Mouse (Mus musculus): Measurements from ENCODE around the gene Fam208b.
A peak's percentile ranks its signal among the peaks of the same experiment; 100 is the strongest.

DNA sequence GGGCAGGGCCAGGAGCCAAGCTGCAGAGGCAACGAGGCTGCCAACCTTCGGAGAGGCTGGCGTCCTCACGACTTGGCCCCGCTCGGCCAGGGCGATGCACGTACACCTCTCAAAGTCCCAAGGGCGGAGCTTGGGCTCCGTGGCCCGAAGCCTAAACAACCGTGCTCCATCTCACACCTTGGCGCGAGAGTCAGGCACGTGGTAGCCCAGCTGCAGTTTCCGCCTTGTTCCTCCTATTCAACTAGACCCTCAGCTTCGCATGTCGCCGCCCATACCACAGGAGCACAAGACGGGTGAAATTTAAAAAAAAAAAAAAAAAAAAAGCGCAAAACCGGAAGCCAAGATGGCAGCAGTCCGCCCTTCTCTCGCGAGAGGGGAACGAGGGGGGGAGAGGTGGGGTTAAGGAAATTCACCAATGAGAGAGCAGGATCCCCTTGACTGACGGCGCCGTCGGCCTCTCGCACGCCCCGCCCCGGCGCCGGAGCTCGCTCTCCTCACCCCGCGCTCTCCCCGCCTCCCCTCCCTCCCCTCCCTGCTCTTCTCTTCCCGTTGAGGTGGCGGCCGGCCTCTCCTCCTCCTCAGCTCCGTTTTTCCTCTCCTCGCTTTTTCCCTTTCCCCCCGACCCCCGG is 73.2 kb downstream of the Fam208b start, which contains the start of gene Gdi2:
- no peak for TF ChIP-seq CTCF (IDR thresholded peaks at IDR 0.05; ENCODE audit: insufficient read depth, low read length)
- peak; percentile 72; the same call in 1 of the 2 replicates for TF ChIP-seq POLR2A (IDR thresholded peaks at IDR 0.05; ENCODE audit: borderline replicate concordance, extremely low read depth, low read depth, low read length)
